Mouse (Mus musculus) heart, postnatal 0 days (tissue): ENCODE measurements around the gene Tldc1.

Experiments used
- CTCF ChIP-seq: IDR thresholded peaks from 2 replicates; pipeline ENCODE4 v1.5.1; 2016; ENCODE audit warnings: antibody characterized with exemption, control low read depth, low read depth
- EP300 ChIP-seq: IDR thresholded peaks from 2 replicates; pipeline ENCODE4 v1.6.1; 2016; ENCODE audit warnings: antibody characterized with exemption, low read depth

GRCm38 (mm10) chr8:119824809-119825273 lies 46.6 kb upstream of the Tldc1 start:
- no peak for TF ChIP-seq EP300
- no peak for TF ChIP-seq CTCF
